Mouse (Mus musculus) kidney, adult 2 months (tissue): ENCODE data around the gene Ppp1r9a.

Experiments
- CTCF ChIP-seq: fragments of 200-500 bp; conservative IDR thresholded peaks from 2 replicates; pipeline ENCODE4 v1.5.1; 2011; ENCODE audit warnings: low read depth, mild to moderate bottlenecking, control low read depth, low read length, moderate library complexity, mixed read lengths; ENCODE audit not compliant: insufficient read depth, insufficient read length
- POLR2A ChIP-seq: fragments of 200-500 bp; IDR thresholded peaks from one replicate; pipeline ENCODE4 v1.6.1; 2011; ENCODE audit warnings: low read depth, low read length, control low read depth

DNA sequence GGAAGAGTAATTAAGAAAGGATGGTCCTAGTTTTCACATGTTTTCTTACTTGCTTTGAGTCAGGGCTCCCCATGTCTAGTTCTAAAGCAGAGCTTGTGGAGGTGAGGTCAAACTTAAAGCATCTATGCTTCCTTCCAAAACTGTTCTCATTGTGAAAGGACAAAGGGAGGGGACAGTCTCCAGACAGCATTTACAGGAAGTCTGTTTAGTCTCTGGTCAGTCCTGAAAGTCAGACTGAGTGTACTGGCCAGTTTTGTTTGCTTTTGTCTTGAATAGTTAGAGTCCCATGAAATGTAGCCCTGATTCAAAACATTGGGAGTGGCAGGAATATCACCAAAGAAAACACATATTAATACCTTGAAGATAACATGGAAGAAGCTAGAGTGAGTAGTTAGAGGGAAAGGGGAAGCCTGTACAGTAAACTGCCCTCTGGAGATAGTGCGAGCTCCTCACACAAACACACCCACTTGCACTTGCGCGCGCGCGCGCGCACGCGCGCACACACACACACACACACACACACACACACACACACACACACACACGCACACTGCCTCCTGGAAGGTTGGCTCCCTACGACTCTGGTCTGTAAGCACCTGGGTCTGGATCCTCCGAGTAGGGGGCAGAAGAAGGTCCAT is 260.9 kb downstream of the Ppp1r9a start:
- no peak for TF ChIP-seq CTCF
- TF ChIP-seq POLR2A, result no peak
